Mouse (Mus musculus): Measurements from ENCODE around the gene Serhl.

GRCm38 (mm10) chr15:83074179-83074578 is 15.1 kb upstream of the Serhl start:
- TF ChIP-seq CTCF (IDR thresholded peaks at IDR 0.05; ENCODE audit: borderline replicate concordance, insufficient read depth, low read depth, low read length) (no peak), POLR2A (IDR thresholded peaks at IDR 0.05; ENCODE audit: borderline replicate concordance, insufficient read depth, low read length) (no peak)
